Comparison of ENCODE assay signal across 10 mouse cellular contexts in the genomic region with DNA sequence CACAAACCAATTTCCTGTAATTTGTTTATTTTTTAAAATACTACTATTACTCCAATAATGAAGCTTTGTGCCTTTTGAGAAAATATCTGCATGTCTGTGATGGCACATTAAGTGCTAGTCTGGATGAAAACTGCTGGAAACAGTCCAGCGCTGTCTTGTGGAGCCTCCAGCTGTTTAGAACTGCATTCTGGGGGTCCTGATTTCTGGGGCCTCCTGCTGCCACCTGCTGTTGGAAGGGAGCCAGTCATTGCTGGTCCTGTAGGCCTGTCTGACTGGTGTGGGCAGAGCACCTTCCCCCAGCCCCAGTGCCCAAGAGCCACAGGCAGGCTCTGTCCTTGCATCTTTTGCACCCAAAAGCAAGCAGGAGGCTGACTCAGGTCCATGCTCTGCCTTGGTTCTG.
DNase-seq lines count a peak whose midpoint lies in the region.
"Had no signal": no experiment of that assay in that cellular context is flagged by ENCODE, and none has a peak within 500 bp of the region (broad histone marks: within the 10 kb centered on the region; RNA-seq: fewer than 3 reads in every experiment).

No protein-coding gene starts in this region.

- 57% methylated on average over 1 of the region's 1 CpGs for WGBS in hindbrain, embryonic 10.5 days

- no peaks in the 10 kb centered on the region for H3K9me3 ChIP-seq in hindbrain, embryonic 10.5 days

- H3K36me3 ChIP-seq in hindbrain, embryonic 10.5 days, result no peaks in the 10 kb centered on the region

- H3K27me3 ChIP-seq in hindbrain, embryonic 10.5 days (ENCODE audit: insufficient read depth, poor library complexity, severe bottlenecking), result no peaks in the 10 kb centered on the region

- H3K27ac ChIP-seq in hindbrain, embryonic 10.5 days, result no peak overlapping the region
- H3K27ac ChIP-seq: macrophage had no signal

- no peaks in the 10 kb centered on the region for H3K4me1 ChIP-seq in hindbrain, embryonic 10.5 days (replicated peaks)

- H3K4me3 ChIP-seq in hindbrain, embryonic 10.5 days, result no peak overlapping the region

- peak; percentile 5 for DNase-seq in embryo, embryonic 10 days (ENCODE audit: low spot score)
- DNase-seq in embryo, embryonic 9.5 days (ENCODE audit: extremely low spot score), result no peak
- DNase-seq in right cerebral cortex, postnatal 14 days, result peak; percentile 43
- no peak for DNase-seq in right cerebral cortex, adult 2 months (ENCODE audit: low spot score in 2 of 2)
- peak; percentile 3 for DNase-seq in hindbrain, embryonic 10.5 days (ENCODE audit: low spot score)
- peak; percentile 36 for DNase-seq in retina, postnatal 1 day
- DNase-seq in spleen, postnatal 36 days (ENCODE audit: low spot score in 2 of 2), result no peak
- DNase-seq in testis, postnatal 10 days (ENCODE audit: low spot score), result no peak
- DNase-seq: layer of hippocampus, adult 9-11 months had no signal

Comparison
In these comparisons a context has a peak if more than half of its experiments do, and no peak if none do; other contexts are left out.
1. DNase-seq: peak in embryo, embryonic 10 days (single experiment), right cerebral cortex, postnatal 14 days (single experiment), hindbrain, embryonic 10.5 days (single experiment) and retina, postnatal 1 day (single experiment); none in embryo, embryonic 9.5 days (single experiment), right cerebral cortex, adult 2 months (0 of 2), spleen, postnatal 36 days (0 of 2) and testis, postnatal 10 days (single experiment).